Mouse (Mus musculus): ENCODE measurements around the gene Gm45261.

Gene Gm45261

GRCm38 (mm10) chr1:80461348-80461747 is at the start of gene Gm45261:
TSS of gene Gm45261 (minus strand) at chr1:80461448.
- no peak for DNase-seq (ENCODE audit: low spot score)

- DNase-seq (ENCODE audit: low spot score): no peak
These were observed 43.5 kb upstream of the Gm45261 start for GRCm38 (mm10) chr1:80504757-80505156.

GRCm38 (mm10) chr1:80504081-80504480 is 42.8 kb upstream of the Gm45261 start:
- no peak for DNase-seq (ENCODE audit: low spot score)

- no peak for DNase-seq (ENCODE audit: low spot score)
These were observed 41.4 kb upstream of the Gm45261 start for GRCm38 (mm10) chr1:80502456-80503165.

GRCm38 (mm10) chr1:80499264-80499663 is 38.0 kb upstream of the Gm45261 start:
- DNase-seq (ENCODE audit: low spot score): no peak

- DNase-seq (ENCODE audit: low spot score): no peak
These were observed 35.1 kb upstream of the Gm45261 start for GRCm38 (mm10) chr1:80496360-80496759.

GRCm38 (mm10) chr1:80483419-80483818 is 22.2 kb upstream of the Gm45261 start:
- no peak for DNase-seq (ENCODE audit: low spot score)

- DNase-seq (ENCODE audit: low spot score): no peak
These were observed 13.7 kb upstream of the Gm45261 start for GRCm38 (mm10) chr1:80474942-80475341.

- no peak for DNase-seq (ENCODE audit: low spot score)
These were observed 11.1 kb upstream of the Gm45261 start for GRCm38 (mm10) chr1:80472395-80472794.

- DNase-seq (ENCODE audit: low spot score): no peak
These were observed 1.3 kb downstream of the Gm45261 start for GRCm38 (mm10) chr1:80459923-80460322.

GRCm38 (mm10) chr1:80459477-80459876 is 1.8 kb downstream of the Gm45261 start:
- DNase-seq (ENCODE audit: low spot score): no peak

- DNase-seq (ENCODE audit: low spot score): no peak
These were observed 7.3 kb downstream of the Gm45261 start for GRCm38 (mm10) chr1:80453971-80454370.

GRCm38 (mm10) chr1:80451914-80452549 is 9.2 kb downstream of the Gm45261 start:
- no peak for DNase-seq (ENCODE audit: low spot score)

- no peak for DNase-seq (ENCODE audit: low spot score)
These were observed 13.7 kb downstream of the Gm45261 start for GRCm38 (mm10) chr1:80447554-80447953.

- DNase-seq (ENCODE audit: low spot score): no peak
These were observed 20.3 kb downstream of the Gm45261 start for GRCm38 (mm10) chr1:80440911-80441310.

- DNase-seq (ENCODE audit: low spot score): no peak
These were observed 22.7 kb downstream of the Gm45261 start for GRCm38 (mm10) chr1:80438506-80438905.

GRCm38 (mm10) chr1:80427946-80428345 is 33.3 kb downstream of the Gm45261 start:
- no peak for DNase-seq (ENCODE audit: low spot score)

GRCm38 (mm10) chr1:80427425-80427824 is 33.8 kb downstream of the Gm45261 start:
- no peak for DNase-seq (ENCODE audit: low spot score)

- DNase-seq (ENCODE audit: low spot score): no peak
These were observed 36.6 kb downstream of the Gm45261 start for GRCm38 (mm10) chr1:80424666-80425065.

- no peak for DNase-seq (ENCODE audit: low spot score)
These were observed 42.8 kb downstream of the Gm45261 start for GRCm38 (mm10) chr1:80418321-80419045.

- DNase-seq (ENCODE audit: low spot score): no peak
These were observed 44.9 kb downstream of the Gm45261 start for GRCm38 (mm10) chr1:80416329-80416728.

- DNase-seq (ENCODE audit: low spot score): no peak
These were observed 48.7 kb downstream of the Gm45261 start for GRCm38 (mm10) chr1:80412521-80412920.
